Mouse (Mus musculus) heart, adult 11 months (tissue): ENCODE measurements around the gene Hyal5.

ENCODE experiments used
- DNase-seq: peaks from one replicate; pipeline ENCODE4 v3.0.0; 2022

Gene Hyal5

DNA sequence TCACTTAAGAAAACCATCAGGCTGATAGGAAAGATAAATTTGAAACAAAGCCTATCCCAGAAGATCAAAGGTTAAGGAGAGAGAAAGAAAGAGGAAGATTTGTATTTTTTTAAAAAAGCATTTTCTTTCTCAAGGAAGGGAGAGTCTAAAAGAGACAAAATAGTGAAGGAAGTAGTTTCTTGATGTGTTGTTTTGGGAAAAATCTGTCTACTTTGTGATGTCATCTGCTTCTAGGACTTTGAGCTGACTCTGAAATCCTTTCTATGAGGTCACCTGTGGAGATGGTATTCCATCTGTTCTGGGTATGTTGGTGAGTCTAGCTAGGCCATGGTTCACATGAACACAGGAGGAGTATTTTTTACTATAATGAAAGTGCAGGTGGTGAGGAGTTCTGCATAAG is at the start of gene Hyal5:
TSS of gene Hyal5 (plus strand) at position 301 of the 400 bp plus-strand sequence.
- no peak for DNase-seq

DNA sequence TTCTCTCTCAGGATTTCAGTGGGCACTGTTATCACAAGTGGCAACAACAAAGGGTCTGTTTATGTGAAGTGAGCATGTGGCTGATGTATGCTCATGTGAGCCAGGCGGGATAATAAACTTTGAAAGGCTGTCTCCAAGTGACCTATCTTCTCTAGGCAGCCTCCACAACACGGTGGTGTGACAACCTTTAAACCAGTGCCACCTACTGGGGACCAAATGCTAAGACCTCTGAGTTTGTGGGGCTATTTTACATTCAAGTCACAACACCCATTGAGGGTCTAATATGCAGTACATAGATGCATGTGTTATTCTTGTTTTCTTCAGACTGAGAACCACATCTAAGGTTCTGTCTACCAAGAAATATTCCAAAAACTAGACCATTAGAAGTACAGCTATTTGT is 35.7 kb upstream of the Hyal5 start:
- DNase-seq: no peak

DNA sequence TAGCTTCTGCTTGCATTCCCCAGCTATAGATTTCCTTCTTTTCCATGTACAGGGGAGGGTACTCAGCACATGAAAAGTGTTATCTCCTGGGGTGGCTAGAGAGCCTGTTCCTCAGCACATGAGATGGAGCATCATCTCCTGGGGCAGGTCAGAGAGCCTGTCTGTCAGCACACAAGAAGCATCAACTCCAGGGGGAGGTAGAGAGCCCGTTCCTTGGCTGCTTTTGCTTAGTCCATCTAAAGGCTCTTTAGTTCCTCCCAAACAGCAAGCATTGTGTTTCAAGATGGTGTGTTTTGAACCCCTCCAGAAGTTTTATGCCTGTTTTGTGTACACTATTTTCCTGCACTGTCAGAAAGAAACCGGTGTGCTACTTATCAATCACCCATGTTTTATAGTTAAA is 2.5 kb downstream of the Hyal5 start:
- DNase-seq: no peak

DNA sequence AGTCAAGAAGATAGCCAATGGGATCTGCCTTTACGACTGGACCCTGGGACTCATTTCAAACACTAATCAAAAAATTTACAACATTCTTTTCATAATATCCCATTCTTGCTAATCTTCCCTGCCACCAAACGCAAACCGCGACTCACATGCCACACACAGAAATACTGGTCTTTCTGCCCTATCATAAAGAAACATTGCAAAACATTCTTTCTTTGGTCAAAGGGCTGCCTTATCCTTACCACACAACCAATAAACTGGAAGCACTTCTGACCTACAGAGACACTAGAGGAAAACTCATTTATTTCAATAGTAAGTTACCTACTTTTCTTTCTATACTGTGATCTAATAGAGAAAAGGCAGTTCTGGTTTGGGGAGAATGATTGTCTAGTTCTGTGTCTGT is 5.9 kb downstream of the Hyal5 start:
- DNase-seq: no peak

DNA sequence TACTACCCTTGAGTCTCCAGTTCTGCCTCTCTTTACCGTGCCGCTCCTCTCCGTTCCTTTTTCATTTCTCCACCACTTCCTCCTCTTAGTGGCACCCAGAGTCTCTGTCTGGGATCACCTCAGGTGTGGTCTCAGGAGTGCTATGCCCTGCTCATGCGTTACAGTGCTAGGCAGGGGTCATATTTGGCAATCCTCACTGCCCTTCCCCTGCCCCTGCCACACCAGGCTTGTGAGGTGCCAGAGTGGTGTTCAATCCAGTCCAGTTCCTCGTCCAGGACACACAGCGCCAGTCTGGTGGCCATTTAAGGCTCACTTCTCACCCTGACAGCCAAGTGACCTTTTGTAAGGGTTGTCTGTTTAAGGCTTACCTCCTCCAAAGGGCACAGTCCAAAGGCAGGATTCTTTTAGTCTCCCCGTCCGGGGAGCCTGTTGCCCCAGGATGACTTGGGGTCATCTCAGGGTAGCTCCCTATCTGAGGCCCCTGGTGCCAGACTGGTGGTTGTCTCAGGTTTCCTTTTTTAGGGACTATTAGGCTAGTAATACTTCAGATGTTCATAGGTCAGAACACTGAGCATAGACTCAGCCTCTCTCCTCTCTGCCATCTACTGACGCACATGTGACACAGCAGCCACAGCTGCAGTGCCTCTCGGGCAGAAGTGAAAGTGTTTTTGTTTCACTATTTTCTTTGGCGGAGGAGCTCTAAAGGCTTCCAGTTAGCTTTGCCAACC is 36.5 kb downstream of the Hyal5 start:
- peak; percentile 87 for DNase-seq

DNA sequence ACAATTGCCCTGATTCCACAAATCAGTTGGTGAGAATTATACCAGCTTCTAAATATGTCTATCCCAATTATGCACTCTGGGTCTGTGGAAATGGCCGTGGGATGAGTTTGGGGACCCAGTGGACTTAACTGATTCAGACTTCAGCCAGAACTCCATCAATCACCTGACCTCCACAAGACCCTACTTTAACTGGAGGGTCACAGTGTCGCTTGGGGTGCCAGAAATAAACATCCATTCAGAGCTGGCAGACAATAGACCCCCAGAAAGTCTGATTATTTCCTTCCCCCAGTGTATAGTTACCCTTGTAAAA is 37.0 kb downstream of the Hyal5 start:
- DNase-seq: no peak

DNA sequence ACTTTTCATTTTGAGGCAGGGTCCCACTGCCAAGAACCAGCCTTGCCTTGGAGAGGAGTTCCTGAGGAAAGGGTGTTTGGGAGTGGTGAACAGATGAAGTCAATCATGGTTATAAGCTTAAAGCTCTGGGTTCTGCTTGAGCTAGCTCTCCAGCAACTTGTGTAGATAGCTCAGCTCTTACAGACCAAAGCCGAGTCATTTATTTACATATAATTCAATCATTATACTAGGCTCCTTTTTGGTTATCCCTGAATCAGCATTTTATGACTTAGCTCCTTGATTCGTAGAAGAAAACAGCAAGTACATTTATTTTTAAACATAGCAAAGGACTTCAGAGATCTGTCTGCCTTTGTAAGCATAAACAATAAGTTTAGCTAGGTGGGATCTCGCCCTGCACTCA is 47.3 kb downstream of the Hyal5 start:
- DNase-seq: no peak

DNA sequence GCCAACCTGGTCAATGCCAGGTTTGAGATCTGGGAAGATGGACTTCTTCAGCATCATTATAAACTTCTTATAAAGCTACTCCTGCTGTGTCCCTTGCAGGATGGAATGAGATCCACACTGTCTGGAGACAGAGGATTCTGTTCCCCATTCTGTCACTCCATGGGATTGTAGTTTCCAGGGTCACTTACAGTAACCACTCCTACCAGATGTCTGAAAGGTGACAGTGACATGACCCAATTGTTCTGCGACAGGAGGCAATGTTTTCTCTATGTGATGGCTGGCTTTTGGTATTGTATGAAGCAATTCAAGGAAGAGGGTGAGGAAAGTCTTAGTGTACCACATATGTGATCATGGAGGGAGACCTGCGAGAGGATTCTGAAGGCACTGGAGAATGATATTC is 50.0 kb downstream of the Hyal5 start:
- no peak for DNase-seq

DNA sequence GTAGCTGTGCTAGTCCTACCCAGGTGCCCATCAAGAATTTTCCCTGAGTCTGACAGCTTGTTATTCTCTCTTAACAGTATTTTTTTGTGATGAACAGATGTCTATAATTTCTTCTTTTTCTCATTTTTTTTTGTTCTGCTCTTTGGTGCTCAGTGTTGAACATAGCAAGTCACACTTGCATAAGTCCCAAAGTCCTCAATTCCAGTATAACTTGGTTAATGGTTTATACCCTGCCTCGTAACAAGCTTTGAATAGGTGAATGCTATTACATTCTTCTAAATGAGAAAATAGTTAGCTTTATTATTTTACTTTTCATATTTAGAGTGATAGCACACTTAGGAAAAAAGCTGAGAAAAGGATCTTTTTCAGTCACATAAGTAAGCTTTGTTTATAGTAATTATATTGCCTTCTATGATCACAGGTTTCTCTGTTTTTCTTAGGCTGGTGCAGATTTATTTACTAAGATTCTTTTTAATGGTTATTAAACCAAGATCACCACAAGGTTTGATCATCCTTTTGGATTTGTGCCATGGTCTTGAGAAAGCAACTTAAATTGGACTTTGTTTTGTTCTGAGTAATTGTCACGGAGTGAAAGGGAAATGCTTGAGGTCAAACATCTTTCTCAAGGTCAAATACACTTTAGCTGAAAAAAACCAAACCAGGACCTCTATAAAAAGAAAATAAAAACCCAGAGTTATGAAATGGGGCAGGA is 52.4 kb downstream of the Hyal5 start:
- no peak for DNase-seq

DNA sequence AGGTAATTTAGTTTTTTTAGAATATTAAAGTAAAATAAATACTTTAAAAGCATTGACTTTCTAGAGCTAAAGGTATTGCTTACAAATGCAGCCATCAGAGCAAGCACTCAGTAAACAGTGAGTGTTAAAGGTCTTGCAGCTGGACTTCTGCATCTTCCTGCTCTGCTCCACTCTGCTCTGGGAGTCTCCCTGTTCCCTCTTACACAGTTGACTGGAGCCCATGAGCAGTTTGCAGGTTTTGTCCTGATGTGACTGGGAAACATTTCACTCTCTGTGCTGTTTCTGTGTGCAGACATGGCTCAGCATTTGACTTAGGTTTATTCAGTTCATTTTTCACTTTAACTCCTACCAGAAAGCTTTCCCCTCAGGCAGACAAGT is 52.9 kb downstream of the Hyal5 start:
- DNase-seq: no peak

DNA sequence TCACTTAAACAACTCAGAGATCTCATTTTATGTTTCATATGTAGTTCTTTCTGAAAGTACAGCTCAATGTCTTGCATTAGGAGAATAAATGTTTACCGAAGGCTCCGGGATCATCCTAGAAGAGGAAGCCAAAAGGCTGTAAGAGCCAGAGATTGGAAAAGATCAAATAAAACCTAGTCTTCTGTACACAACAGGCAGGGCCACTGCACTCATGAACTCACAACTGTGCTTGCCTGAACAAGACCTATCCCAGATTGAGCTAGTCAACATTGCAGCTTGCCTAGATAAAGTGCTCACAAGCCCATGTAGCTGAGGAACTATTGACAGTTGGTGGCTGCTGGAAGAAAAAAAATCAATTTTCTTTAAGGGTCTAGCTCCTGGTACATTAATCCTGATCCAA is 55.8 kb downstream of the Hyal5 start:
- DNase-seq: no peak

DNA sequence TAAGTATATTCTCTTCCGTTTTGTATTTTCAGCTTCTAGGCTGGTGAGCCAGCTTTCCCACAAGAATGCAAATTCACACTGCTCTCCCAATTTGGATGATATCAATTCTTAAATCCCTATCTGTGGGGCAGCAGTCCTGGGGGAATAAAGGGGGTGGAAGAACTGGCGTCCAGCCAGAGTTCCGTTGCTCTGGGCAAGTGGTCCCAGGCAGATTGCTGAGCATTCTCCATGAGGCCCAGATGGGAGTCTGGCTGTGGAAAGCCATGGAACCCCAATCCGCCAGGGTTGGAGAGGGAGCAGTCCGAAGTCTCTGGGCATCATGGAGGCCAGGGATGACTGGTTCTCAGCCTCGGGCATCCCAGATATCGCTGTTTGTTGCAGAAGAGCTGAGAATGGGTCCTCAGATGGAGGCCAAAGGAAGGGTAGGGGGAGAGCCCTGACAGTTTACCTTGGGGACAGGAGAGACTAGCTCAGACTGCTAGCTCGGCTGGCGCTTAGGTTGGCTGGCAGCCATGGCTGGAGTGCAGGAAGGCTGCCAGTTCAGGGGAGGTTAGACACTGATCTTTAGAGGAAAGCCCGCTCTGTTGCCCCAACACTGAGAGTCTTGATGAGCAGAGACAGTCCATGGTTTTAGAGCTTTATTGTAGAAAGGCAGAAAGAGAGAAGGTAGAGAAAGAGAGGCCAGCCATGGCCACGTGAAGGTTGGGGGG is 67.4 kb downstream of the Hyal5 start:
- DNase-seq: no peak
